Mouse (Mus musculus) monocyte, adult 5-6 weeks (primary cell): Measurements from ENCODE around the gene Uso1. TPM values are rescaled to one million over a fixed set of nuclear protein-coding genes. Genes with fewer than 3 reads are reported as not detected.

Source experiments
- ATAC-seq: fragments of 153-309, 156-312 bp; replicated peaks from 2 replicates; pipeline ENCODE4 v1.8.0; 2017; ENCODE audit warnings: mild to moderate bottlenecking; ENCODE audit not compliant: low TSS enrichment, insufficient number of reproducible peaks, severe bottlenecking, poor library complexity, low FRiP score
- total RNA-seq: library from RNA; stranded (forward); fragments of 200-1000, 200-491, 200-594 nt; gene quantifications from 3 replicates; pipeline ENCODE4 v1.2.3, GENCODE M21; 2017

Uso1 gene
- total RNA-seq = 16.5 to 45.5 TPM (median 28.5 TPM) in 3 replicates

DNA sequence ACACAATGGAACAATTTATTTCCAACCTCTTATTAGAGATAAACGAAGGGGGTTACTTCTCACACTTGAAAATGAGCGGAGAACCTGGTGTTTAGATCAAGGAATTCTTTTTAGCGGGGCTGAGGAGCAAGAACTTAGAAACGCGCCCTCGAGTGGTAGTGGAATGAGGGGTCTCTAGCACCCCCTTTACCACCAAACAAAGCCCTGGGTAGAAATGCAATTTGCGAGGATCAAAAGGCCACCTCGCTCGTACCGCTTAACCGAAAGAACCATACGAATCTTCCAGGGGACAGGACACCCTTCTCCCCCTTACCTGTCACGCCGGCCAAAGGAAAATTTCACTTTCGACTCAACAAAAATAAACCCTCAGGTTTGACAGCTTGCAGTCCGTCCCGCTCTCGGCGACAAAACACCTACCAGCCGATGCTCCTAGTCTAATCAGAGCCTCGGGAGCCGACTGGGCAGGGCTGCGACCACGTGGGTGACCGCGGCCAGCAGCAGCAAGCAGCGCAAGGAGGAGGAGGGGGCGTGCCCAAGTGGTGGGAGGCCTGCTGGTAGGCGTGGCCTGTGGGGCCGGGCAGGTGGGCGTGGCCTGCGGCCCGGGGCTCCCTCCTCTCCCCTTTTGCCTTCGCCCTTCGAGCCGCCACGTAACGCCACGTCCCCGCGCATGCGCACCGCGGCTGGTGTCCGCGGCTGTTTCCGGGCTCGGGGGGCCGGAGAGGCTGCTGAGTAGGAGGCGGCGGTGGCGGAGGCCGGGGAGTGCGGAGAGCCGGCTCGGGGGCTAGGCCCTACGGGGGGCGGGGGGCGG lies at the start of gene Uso1:
Gene Uso1 (plus strand): TSS at position 700 of the 808 bp plus-strand sequence.
- peak; percentile 96 for ATAC-seq

DNA sequence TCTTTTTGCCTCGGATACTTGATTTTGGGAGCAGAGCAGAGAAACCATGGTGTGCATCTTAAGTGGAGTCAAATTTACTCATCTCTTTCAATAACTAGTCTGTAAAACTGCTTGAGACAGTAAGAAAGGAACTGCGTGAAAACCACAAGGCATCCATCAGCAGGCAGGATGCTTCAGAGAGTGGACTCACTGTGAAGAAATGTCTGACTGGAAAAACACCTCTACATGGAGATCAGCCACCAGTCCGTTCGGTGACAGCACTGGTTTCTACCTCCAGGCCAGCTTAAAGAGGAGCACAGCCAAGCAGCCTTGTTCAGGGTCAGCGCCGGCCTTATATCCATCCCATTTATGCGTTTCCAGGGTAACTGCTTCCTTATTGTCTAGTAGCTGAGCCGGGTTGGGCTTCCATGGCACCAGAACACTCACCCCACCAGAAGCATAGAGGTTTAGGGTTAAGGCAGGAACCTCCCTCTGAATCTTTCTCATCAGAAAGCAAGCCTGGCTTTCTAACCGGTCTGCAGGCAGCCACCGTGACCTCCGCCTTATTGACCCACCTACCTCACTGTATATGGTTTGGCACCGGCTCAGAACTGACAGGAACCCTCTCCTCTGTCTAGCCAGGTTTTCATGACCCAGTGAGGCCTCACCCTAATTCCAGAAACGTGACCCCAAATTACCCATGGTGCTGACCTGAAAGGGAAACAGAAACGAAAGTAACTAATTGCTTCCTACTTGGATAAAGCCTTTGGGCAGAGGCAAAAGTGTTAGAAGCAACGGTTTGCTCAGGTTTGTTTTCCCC lies 44.3 kb upstream of the Uso1 start:
- peak; percentile 49; the same call in 1 of the 2 replicates for ATAC-seq

DNA sequence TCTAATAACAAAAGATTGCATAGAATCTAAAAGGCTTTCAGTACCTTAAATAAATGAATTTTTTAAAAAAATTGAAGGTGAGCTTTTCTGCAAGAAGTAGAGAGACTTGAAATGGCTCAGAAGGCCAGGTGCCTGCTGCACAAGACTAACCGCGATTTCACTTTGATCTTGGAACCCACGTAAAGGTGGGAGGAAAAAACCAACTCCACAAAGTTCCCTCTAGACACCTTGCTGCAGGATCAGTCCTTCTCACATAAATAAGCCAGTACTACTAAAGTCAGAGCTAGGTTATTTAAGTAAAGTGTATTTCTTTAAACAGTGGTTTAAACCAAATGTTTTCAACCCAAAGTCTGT lies 43.7 kb upstream of the Uso1 start:
- no peak for ATAC-seq

DNA sequence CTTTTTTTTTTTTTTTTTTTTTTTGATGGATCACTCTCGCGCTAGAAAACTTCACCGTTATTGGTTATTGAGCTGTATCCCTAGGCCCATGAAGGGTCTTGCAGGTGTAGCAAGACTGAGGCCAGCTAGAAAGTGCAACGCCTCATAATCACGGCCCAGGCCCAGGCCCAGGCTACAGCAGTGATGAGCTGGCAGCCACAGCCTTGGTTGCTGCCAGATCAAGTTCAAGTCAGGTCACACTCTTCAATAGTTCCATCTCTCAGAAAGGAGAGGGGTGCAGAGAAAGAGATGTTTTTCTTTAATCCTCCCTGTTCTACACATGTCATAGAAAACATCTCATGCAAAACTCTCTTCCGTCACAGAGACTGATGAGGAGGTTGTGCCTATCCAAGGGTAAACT lies 41.0 kb upstream of the Uso1 start:
- no peak for ATAC-seq

DNA sequence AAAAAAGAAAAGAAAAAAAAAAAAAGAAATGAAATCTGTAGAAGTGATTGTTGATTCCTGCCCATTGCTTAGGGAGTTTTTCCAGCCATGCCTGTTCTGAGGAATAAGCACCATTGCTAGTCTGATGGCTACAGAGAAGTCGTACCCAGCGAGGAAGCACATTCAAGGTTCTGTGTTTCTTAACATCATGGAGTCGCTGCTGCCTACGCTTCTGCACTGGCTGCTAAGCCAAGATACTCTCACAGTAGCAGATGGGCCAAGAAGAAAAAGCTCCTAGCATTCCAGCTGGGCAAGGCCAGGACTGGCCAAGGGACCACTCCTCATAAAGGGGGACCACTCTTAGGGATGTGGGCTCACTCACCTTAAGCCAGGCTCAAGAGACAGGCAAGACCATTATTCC lies 40.0 kb upstream of the Uso1 start:
- 0 out of 2 replicates have a peak, but pooled peaks have one; percentile 14 for ATAC-seq

DNA sequence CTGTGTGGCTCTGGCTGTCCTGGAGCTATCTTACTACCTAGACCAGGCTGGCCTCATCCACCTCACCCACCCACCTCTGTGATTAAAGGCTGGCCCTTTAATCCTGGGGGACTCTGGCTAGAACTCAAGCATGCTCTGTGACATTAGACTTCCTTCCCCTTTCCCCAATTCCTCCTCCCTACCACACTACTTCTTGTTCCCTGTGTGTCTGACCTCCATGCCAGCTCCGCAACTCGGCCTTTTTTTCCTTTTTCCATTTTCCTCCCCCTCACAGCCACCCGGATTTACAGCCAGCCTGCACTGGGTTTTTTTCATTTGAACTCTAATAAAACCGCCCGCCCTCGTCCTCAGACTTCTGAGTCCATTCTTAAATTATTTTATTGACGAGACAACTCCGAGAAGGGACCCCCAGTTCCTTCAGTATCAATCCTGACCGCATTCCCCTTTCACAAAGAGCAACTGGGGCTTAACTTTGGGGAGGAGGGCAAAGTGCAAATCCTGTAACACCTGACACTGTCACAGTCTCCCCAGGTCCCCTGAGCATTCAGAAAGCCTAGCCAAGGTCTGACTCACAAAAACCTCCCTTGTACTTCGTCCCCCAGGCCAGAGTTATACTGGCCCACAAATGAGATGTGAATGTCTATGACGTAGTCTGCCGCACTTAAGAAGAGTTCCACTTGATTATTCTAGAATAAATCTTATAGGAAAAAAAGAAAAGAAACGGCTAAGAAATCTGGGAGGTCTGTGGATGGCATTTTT lies 39.2 kb upstream of the Uso1 start:
- ATAC-seq = peak; percentile 60; the same call in 1 of the 2 replicates

DNA sequence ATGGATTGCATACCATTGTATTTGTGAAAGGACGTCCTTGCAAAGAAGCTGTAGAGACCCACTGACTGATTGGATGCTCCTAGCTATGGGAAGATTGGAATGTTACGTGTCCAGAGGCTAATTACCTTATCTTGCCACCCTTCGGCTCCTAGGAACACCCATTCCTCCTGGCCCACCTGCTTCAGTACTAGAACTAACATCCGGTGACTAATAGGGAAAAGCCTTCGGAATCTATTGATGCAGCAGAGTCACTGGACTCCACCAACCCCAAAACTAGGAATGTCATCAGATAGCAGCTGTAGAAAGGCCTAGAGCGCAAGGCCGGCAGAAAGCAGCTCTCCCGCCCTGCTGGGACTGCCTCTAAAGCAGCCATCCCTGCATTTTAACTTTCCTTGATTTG lies 36.1 kb upstream of the Uso1 start:
- ATAC-seq = no peak

DNA sequence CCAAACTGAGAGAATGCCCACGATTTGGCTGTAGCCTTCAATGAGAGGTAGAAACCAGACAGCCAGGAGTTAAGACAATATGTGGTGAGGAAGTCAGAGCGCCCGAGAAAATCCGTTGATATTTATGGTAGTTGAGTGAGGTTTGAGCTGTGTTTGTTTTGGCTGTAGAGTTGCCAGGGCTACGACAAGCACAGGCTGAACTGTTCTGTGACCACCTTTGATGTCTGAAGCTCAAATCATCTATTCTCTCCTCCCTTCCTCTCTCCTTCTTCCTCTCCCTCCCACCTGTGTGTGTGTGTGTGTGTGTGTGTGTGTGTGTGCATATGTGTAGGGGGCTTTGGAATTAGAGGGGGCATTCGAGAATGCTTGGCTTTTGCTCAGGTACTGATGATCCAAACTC lies 34.7 kb upstream of the Uso1 start:
- no peak for ATAC-seq

DNA sequence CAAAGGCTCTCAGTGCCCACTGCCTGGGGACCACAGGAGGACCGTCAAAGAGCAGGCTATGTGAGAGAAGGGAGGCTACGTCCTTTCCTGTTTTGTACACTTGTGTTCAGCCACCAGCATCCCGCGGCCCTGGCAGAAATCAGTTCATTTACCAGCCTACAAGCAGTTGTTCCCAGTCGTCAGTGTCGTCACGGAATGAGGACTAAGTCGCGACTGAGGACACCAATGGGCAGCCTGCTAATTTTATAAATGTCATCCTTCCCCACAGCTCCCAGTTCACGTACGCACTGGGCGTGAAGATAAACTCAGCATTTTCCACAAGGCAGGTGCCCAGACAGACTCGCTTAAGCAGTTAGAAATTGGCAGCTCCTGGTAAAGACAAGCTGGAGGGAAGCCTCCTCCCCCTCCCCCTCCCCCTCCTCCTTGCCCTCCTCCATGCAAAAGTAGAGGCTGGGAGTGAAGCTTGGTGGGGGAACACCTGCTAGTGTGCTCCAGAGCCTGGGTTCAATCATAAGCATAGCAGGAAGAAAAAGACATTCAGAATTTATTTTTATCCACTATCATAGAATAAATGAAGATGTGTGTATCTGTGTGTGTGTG lies 33.8 kb upstream of the Uso1 start:
- no peak for ATAC-seq

DNA sequence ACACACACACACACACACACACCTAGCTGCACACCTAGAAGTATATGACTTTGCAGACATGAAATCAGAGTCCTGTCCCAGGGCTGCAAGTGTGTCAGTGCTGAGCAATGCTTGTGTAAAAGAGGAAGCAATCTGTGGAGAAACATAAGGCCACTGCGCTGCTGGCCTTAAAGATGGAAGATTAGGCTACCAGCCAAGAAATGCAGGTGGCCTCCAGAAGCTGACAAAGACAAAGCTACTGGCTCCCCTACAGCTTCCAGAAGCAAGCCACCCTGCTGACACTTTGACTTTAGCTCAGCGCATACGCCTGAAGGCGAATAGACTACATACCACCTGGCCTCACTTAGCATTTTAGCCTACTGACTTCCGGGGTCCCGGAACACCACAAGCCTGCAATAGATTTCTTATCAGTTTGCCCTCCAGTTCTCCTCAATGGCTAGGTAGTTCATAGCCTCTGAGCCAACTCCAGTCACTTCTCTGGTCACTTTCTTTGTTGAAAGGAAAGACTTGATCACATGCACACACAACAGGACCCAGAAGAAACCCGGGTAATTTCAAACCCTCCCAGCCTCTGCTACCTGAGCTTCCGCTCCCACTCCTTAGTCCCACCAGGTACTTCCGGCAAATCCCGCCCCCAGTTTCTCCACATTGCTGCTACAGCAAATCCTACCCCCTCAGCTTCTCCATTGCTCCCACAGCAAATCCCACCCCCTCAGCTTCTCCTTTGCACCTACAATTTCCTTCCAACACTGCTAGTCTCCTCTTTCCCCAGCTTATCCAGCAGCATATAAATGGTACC lies 31.2 kb upstream of the Uso1 start:
- ATAC-seq = peak; percentile 63

DNA sequence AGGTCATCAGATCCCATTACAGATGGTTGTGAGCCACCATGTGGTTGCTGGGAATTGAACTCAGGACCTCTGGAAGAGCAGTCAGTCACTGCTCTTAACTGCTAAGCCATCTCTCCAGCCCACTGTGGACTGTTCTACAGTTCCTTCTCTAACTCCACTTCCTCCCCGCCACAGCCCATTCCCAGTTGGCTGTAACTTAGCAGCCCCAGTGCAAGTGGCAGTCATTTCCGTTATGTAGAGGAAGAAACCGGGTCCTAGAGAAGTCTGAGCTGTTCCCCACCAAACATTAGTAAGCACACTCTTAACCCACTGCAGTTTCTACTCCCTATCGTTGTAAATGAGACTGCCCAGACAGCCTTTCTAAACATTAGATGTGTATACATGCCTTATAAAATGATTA lies 30.5 kb upstream of the Uso1 start:
- 0 out of 2 replicates have a peak, but pooled peaks have one; percentile 17 for ATAC-seq

DNA sequence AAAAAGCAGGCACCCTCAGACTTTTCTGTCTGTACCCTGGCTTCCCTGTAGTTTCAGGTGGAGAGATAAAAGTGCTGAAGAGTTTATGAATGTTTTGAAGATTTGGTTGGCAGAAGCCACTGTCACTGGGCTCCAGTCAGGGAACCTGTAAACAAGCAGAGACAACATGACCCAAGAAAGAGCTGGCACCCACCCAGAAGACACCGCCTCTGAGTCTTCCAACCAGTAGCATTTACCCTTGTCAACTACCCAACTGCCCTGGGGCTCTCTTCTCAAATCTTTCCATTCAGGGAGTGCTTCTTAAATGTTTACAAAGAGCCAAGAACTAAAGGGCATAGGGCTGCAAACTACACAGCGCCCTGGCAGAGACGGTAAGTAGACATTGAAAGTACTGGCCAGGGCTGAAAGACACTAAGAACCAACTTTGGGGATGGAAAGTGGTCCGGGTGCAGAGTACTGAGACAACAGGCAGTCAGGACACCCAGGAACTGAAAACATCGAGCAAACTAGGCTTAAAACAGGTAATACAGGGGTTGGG lies 26.9 kb upstream of the Uso1 start:
- no peak for ATAC-seq

DNA sequence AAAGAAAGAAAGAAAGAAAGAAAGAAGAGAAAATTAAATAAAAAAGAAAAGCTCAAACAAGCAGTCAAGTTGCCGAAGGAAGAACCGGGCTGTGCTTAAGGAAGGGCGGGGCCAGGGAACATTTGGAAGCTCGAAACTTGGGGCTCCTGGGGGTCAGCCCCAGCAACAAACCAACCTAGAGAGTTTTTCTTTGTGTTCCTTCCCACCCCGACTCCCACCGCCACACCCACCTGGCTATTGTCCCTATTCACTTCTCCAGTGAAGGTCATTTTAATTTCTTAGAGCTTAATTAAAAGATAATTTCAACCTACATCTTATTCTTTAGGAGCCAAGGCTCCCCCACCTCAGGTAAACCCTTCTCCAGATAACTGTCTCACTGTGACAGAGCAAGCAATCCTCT lies 25.6 kb upstream of the Uso1 start:
- ATAC-seq = no peak

DNA sequence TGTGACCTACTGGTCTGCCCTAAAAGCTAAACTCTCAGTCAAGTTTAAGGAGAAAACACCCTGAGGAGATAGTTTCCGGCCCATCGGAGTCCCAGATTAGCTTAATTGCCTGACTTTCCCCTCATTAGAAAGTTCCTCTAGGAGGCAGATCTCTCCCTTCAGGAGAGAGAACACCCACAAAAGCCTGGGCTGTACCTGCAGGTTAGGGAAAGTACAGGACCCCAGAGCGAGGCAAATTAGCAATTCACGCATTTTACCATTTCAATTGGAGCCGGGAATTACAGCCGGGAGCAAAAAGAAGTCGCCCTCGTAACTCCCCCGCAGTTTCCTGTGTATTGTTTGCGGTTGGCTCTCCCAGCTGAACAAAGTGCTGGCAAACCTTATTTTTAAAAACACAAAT lies 25.2 kb upstream of the Uso1 start:
- ATAC-seq = no peak

DNA sequence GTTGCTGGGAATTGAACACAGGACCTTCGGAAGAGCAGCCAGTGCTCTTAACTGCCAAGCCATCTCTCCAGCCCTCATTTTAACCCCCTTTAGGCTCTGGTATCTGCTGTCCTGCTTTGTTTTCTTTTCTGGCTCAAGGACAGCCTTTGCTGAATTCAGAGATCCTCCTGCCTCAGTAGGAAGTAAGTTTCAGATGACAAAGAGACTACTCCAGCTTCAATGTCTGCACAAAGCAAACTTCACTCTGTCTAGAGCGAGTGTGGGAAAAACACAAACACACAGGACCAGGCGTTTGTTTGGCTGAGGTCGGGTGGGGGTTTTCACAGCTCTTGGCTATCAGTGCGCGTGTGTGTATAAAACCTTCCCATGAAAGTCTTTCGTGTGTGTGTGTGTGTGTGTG lies 24.3 kb upstream of the Uso1 start:
- no peak for ATAC-seq

DNA sequence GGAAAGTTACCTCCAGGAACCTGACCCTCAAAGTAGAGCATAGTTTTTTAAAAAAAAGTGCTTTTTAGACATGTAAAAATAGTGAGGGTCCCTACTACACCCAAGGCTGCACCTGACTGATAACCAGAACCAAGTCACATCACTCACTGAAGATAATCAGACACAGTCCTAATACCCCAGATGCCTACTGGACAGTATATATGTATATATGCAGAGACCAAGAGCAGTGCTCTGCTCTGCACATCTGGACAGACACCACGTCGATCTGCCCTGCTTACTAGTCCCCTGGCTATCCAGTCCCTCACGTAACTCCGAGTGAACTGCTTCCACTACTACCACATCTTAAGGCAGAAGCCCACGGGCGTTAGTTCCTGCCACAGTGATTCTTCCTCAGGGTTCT lies 23.5 kb upstream of the Uso1 start:
- no peak for ATAC-seq

DNA sequence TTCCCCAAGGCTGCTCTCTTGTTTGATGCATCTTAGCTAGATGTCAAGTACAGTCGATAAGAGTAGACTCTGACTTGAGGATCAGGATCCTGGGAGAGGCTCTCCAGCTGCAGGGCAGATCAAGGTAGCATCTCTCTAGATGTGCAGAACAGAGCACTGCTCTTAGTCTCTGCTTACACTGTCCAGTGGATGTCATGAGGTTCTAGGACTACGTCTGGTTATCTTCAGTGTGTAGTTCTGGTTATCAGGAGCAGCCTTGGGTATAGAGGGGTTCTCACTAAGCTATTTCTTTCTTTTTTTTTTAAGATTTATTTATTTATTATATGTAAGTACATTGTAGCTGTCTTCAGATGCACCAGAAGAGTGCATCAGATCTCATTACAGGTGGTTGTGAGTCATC lies 22.8 kb upstream of the Uso1 start:
- no peak for ATAC-seq

DNA sequence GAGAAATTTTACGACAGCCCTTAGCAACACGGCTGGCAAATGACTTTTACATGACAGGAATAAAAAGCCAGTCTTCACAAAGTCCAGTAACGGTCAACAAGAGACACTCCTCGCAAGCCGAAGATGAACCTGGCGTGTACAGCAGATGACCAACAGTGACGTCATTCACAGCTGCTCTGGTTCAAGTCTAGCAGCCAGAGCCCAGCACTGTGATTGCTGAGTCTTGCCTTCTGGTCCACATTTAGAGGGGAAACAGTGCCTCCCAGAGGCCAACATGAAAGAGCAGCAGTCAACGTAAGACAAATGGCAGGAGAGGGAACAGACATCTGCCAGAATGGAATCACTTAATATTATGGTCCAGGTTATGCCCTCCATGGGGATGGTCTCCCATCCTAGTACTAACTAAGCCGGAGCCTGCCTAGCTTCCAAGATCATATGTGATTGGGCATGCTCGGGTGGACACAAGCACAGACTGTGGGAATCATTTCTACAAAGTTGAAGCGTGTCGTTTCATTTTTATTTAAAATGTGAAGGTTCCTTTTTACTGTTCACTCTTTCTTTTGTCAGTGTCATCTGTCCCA lies 19.8 kb upstream of the Uso1 start:
- ATAC-seq = peak; percentile 95
